Mouse (Mus musculus) brain, embryonic 14.5 days (tissue): Measurements from ENCODE around the gene Ercc2.

ENCODE experiments used
- CTCF ChIP-seq: fragments of 200-500 bp; IDR thresholded peaks from 2 replicates; pipeline ENCODE4 v1.5.1; 2012; ENCODE audit warnings: inconsistent platforms, mild to moderate bottlenecking, moderate library complexity, borderline replicate concordance; ENCODE audit not compliant: insufficient read depth, insufficient read length; ENCODE audit errors: extremely low read depth
- POLR2A ChIP-seq: fragments of 200-500 bp; IDR thresholded peaks from 2 replicates; pipeline ENCODE4 v1.6.1; 2012; ENCODE audit warnings: mild to moderate bottlenecking, inconsistent platforms, borderline replicate concordance; ENCODE audit not compliant: poor library complexity, insufficient read depth, insufficient read length, severe bottlenecking; ENCODE audit errors: extremely low read depth

GRCm38 (mm10) chr7:19358634-19359033 is 23.2 kb upstream of the Ercc2 start:
- no peak for TF ChIP-seq CTCF
- no peak for TF ChIP-seq POLR2A
